Mouse (Mus musculus) bone marrow, adult 2 months (tissue): ENCODE measurements around the gene Hist1h3b.
"Not testable (repeated sequence)": the region's sequence is repeated elsewhere in the genome, so short reads cannot be mapped to it uniquely, and the experiment has no call there.

Source experiments
- CTCF ChIP-seq: fragments of 200-500 bp; IDR thresholded peaks from 2 replicates; pipeline ENCODE4 v1.5.1; 2011; ENCODE audit warnings: low read length, control low read depth; ENCODE audit not compliant: control insufficient read depth, insufficient read depth
- POLR2A ChIP-seq: fragments of 200-500 bp; IDR thresholded peaks from 2 replicates; pipeline ENCODE4 v1.6.1; 2011; ENCODE audit warnings: low read depth, mild to moderate bottlenecking, control low read depth, low read length, borderline replicate concordance; ENCODE audit not compliant: control insufficient read depth

- TF ChIP-seq POLR2A, result peak; percentile 96
- not testable (repeated sequence) for TF ChIP-seq CTCF
Observed at GRCm38 (mm10) chr13:23761871-23762821, 10.1 kb downstream of the Hist1h3b start, which contains the start of gene Hist1h3a.
